Mouse (Mus musculus): Measurements from ENCODE around the gene Rtca. TPM values are rescaled to one million over a fixed set of nuclear protein-coding genes. Genes with fewer than 3 reads are reported as not detected.

The Rtca gene
- total RNA-seq, 2 experiments from 2014 or later, result 1.5 to 5.8 TPM

GRCm38 (mm10) chr3:116480119-116480518 is 27.9 kb downstream of the Rtca start:
- no peak for ATAC-seq (replicated peaks; ENCODE audit: low FRiP score, poor library complexity, severe bottlenecking)

DNA sequence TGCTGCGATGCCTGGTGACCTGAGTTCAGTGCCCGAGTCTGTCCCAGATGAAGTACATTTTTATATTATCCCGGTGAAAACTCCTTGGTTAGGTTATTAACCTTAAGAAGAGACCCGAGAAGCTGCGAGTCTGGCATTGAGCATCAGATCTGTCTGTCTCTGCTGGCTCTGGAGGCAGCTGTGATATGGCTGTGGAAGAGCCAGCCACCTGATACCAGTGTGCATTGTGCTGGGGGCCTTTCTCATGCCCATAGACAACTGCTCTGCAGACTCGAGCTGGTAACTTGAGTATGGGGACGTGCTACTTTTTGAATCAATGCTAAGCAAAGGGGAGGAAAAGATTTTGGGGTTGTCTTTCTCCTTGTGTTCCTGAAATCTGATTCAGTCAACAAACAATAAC is 30.7 kb downstream of the Rtca start:
- no peak for ATAC-seq (replicated peaks; ENCODE audit: low FRiP score, poor library complexity, severe bottlenecking)

- no peak for ATAC-seq (replicated peaks; ENCODE audit: low FRiP score, poor library complexity, severe bottlenecking)
Observed at GRCm38 (mm10) chr3:116476686-116477298, 31.2 kb downstream of the Rtca start.

- ATAC-seq (replicated peaks; ENCODE audit: low FRiP score, poor library complexity, severe bottlenecking), result no peak
Observed at GRCm38 (mm10) chr3:116474602-116475001, 33.4 kb downstream of the Rtca start.

- ATAC-seq (replicated peaks; ENCODE audit: low FRiP score, poor library complexity, severe bottlenecking), result no peak
Observed at GRCm38 (mm10) chr3:116465709-116466108, 42.3 kb downstream of the Rtca start.

DNA sequence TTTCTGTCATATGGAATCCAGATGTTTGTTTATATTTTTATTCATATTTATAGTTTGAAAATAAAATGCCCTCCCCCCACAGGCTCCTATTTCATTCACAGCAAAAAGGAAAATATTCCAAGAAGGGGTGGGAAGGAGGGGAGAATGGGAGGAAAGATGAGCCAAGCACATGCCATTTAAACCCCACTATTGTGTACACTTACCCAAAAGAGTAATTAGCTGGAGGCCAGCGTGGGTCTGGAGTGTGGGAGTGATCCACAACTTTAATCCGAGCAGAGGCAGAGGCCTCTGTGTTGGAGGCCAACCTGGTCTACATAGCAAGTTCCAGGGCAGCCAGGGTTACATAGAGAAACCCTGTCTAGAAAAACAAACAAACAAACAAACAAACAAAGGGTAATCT is 43.7 kb downstream of the Rtca start:
- ATAC-seq (replicated peaks; ENCODE audit: low FRiP score, poor library complexity, severe bottlenecking), result no peak

DNA sequence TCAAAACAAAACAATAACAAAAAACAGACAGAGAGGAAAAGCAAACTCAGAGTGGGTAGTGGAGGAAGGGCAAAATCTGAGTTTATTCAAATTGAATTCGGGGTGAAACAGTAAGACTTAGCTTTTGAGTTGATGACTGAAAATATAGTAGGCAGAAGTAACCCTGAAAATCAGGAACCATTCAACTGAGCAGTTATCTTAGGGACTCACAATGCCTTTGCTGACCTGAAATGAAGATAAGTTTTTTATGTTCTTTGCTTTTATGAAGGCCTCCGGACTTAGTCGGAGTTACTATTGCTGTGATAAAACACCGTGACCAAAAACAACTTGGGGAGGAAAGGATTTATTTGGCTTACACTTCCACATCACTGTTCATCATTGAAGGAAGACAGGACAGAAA is 47.0 kb downstream of the Rtca start:
- ATAC-seq (replicated peaks; ENCODE audit: low FRiP score, poor library complexity, severe bottlenecking), result no peak

GRCm38 (mm10) chr3:116454529-116454928 is 53.5 kb downstream of the Rtca start:
- no peak for ATAC-seq (replicated peaks; ENCODE audit: low FRiP score, poor library complexity, severe bottlenecking)

- ATAC-seq (replicated peaks; ENCODE audit: low FRiP score, poor library complexity, severe bottlenecking), result no peak
Observed at GRCm38 (mm10) chr3:116450741-116451140, 57.3 kb downstream of the Rtca start.

DNA sequence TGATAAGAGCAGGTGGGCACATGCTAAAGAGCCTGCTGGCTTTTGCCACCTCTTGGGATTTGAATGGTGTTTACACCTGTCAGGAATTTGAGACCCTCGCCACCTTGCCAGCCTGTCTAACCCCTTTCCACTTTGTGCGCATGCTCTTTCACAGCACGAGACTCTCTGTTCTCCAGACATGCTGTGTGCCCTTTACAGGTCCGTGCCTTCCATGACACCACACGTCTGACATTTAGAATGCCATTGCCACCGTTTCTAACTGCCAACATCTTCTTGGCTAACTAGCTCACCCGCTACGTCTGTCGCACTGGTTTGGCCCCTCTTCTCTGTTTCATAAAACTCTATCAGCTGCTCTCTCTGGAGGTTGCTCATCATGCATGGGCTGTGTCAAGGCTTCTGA is 63.7 kb downstream of the Rtca start:
- no peak for ATAC-seq (replicated peaks; ENCODE audit: low FRiP score, poor library complexity, severe bottlenecking)

DNA sequence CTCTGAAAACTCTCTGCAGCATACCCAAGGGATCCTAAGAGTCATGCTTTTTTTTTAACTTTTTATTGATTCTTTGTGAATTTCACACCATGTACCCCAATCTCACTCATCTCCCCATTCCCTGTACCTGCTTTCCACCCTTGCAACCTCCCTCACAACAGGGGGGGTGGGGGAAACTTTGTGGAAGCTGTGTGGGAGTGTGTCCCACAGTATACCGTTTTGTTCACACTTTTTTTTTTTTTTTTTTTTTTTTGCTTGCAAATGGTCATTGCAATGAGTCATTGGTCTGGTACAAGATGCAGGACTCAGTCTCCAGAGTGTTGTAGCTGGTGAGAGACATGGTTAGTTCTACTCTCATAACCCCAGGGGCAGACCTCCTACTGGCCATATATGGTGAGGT is 65.2 kb downstream of the Rtca start:
- ATAC-seq (replicated peaks; ENCODE audit: low FRiP score, poor library complexity, severe bottlenecking), result no peak

DNA sequence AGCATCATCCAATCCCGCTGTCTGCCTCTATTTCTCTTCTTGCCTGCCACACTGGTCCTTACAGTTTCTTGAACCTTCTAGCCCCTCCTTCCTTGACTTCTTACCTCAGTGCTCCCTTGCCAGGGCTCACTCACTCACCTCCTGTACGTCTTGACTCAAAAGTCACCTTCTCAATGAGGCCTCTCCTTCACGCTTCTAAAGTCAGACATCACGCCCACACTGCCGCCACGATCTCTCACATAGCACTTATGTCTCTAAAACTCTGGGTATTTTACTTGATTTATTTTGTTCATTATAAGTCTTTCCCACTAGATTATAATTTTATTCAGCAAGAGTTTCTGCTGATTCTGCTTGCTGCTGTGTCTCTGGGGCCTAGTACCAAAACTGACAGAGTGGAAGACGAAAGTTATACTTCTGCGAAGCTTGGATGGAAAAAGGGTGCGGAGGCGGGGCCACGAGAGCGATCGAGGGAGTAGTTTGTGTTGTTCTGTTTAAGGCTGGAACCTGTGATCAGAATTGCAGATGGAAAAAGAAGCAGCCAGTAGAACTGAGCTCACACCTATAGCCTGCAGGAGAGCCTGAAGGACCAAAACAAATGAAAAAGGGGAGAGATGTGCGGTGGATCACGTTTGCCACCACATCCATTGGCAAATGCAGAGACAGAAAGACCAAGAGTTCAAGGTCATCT is 66.3 kb downstream of the Rtca start:
- no peak for ATAC-seq (replicated peaks; ENCODE audit: low FRiP score, poor library complexity, severe bottlenecking)

GRCm38 (mm10) chr3:116440066-116440997 is 67.7 kb downstream of the Rtca start:
- no peak for ATAC-seq (replicated peaks; ENCODE audit: low FRiP score, poor library complexity, severe bottlenecking)

Other genes starting within 250 kb of the Rtca start
- 16.1 and 16.9 TPM in 2 replicates for gene Cdc14a, start 84.2 kb downstream of the Rtca start, total RNA-seq (2015; ENCODE audit: low replicate concordance)
- gene Cdc14a, start 84.2 kb downstream of the Rtca start, total RNA-seq (2017; ENCODE audit: low replicate concordance), result 18.0 and 19.7 TPM in 2 replicates
- gene Dbt, start 4.9 kb upstream of the Rtca start, total RNA-seq (2015; ENCODE audit: low replicate concordance), result 3.3 and 7.9 TPM in 2 replicates
- gene Dbt, start 4.9 kb upstream of the Rtca start, total RNA-seq (2017; ENCODE audit: low replicate concordance), result 3.3 and 10.1 TPM in 2 replicates
- 1.5 and 8.8 TPM in 2 replicates for gene Lrrc39, start 54.8 kb upstream of the Rtca start, total RNA-seq (2015; ENCODE audit: low replicate concordance)
- gene Lrrc39, start 54.8 kb upstream of the Rtca start, total RNA-seq (2017; ENCODE audit: low replicate concordance), result 14.0 and 19.0 TPM in 2 replicates
- 10.7 and 16.3 TPM in 2 replicates for gene Sass6, start 86.8 kb upstream of the Rtca start, total RNA-seq (2015; ENCODE audit: low replicate concordance)
- gene Sass6, start 86.8 kb upstream of the Rtca start, total RNA-seq (2017; ENCODE audit: low replicate concordance), result 19.8 and 31.5 TPM in 2 replicates
- 0.38 and 13.2 TPM in 2 replicates for gene Trmt13, start 106.4 kb upstream of the Rtca start, total RNA-seq (2015; ENCODE audit: low replicate concordance)
- 10.1 and 10.7 TPM in 2 replicates for gene Trmt13, start 106.4 kb upstream of the Rtca start, total RNA-seq (2017; ENCODE audit: low replicate concordance)
- gene Mfsd14a, start 154.5 kb upstream of the Rtca start, total RNA-seq (2015; ENCODE audit: low replicate concordance), result 27.6 and 28.4 TPM in 2 replicates
- gene Mfsd14a, start 154.5 kb upstream of the Rtca start, total RNA-seq (2017; ENCODE audit: low replicate concordance), result 12.5 and 16.7 TPM in 2 replicates
- gene Gm43191, start 173.1 kb upstream of the Rtca start, total RNA-seq (2015; ENCODE audit: low replicate concordance), result not detected in 2 replicates
- 3.5 TPM in 1 of 2 replicates, not detected in the other for gene Gm43191, start 173.1 kb upstream of the Rtca start, total RNA-seq (2017; ENCODE audit: low replicate concordance)
- 10.7 and 21.3 TPM in 2 replicates for gene Slc35a3, start 204.6 kb upstream of the Rtca start, total RNA-seq (2015; ENCODE audit: low replicate concordance)
- gene Slc35a3, start 204.6 kb upstream of the Rtca start, total RNA-seq (2017; ENCODE audit: low replicate concordance), result 16.0 and 17.1 TPM in 2 replicates

Measured in erythroblast, adult 5-6 weeks (primary cell).